Mouse (Mus musculus): Measurements from ENCODE around the gene Csnk1d.

GRCm38 (mm10) chr11:121019501-121019900 is 28.4 kb upstream of the Csnk1d start:
- TF ChIP-seq CTCF (IDR thresholded peaks at IDR 0.05; ENCODE audit: extremely low read depth, insufficient read depth, insufficient read length, insufficient replicate concordance) (no peak), POLR2A (IDR thresholded peaks at IDR 0.05; ENCODE audit: low read depth, low read length) (no peak)

All from spleen, adult 2 months (tissue).